Mouse (Mus musculus): ENCODE measurements at regions not wholly inside any gene's neighbourhood (a gene's known extent, or its start where the extent isn't known, plus 50 kb on each side); places are given as distances from the start of the nearest gene placed in this dataset.
A peak's percentile ranks its signal among the peaks of the same experiment; 100 is the strongest.

DNA sequence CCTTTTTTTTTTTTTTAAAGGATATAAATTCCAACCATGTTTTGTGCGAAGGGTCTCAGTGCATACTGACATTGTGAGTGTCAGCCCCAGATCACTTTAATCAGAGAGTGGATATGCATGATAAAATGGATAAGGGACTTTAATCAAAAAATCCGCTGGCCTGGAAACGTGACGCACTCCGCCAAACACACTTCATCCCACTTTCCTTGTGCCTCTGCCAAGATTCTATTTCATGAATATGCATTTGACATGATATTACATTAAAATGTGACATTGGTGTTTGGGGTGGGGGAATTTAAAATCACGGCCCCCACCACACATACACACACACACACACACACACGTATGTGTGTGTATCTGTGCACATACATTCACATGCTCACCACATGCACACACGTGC, 193.5 kb downstream of the Vrk1 start:
- WGBS: 84% methylated on average over 8 of the region's 8 CpGs
- no peaks in the 10 kb centered on the region for H3K36me3 ChIP-seq (replicated peaks)
- 0 out of 2 replicates have a peak, but pooled peaks cover 5% of the 10 kb centered on the region for H3K4me1 ChIP-seq
- H3K9me3 ChIP-seq: no peaks in the 10 kb centered on the region
- H3K27me3 ChIP-seq: no peaks in the 10 kb centered on the region
- no peak overlapping the region for H3K4me3 ChIP-seq (replicated peaks)
- H3K27ac ChIP-seq: no peak overlapping the region
- H3K9ac ChIP-seq: no peak overlapping the region
- no peak overlapping the region for H3K4me2 ChIP-seq
- no peak for ATAC-seq (ENCODE audit: low FRiP score)

DNA sequence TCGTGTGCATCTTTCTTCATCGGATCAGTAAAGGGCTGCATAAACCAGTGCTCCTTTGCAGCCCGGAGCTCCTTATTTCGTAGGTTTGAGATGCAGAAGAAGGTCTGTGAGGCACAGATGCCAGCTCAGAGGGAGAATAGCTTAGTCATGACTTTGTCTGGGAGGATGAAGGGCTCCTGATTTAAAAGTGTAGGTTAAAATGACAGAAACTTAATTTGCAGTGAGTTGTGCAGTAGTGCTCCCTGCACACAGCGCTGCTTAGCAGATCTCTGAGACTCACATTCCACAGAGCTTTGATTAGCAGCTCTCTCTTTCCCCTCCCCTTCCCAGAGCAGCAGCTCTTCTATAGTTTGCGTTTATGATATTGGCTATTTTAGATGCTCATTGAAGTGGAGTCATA, 200.9 kb downstream of the Vrk1 start:
- H3K9ac ChIP-seq: no peak overlapping the region
- H3K4me1 ChIP-seq: no peaks in the 10 kb centered on the region
- no peak overlapping the region for H3K27ac ChIP-seq
- H3K9me3 ChIP-seq: no peaks in the 10 kb centered on the region
- H3K4me2 ChIP-seq: no peak overlapping the region
- no peak for ATAC-seq (ENCODE audit: low FRiP score)
- WGBS: 88% methylated on average over 6 of the region's 6 CpGs
- H3K27me3 ChIP-seq: no peaks in the 10 kb centered on the region
- no peaks in the 10 kb centered on the region for H3K36me3 ChIP-seq (replicated peaks)
- no peak overlapping the region for H3K4me3 ChIP-seq (replicated peaks)

DNA sequence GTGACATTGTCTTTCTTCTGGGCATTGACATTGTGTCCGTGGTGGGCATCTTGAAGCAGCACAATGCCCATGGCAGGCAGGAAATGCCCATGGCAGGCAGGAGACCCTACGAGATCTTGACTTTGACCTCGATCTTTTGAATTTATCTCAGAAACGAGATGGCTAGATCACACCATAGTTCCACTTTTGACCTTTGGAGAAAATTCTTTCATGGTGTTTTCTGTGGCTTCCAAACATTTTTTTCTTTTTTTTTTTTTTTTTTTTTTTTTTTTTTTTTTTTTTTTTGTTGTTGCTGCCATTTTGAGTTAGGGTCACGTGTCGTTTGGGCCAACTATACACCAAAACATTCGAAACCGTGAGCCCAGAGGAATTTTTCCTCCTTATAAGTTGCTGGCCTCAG, 201.5 kb downstream of the Vrk1 start:
- 89% methylated on average over 8 of the region's 8 CpGs for WGBS
- H3K27me3 ChIP-seq: no peaks in the 10 kb centered on the region

DNA sequence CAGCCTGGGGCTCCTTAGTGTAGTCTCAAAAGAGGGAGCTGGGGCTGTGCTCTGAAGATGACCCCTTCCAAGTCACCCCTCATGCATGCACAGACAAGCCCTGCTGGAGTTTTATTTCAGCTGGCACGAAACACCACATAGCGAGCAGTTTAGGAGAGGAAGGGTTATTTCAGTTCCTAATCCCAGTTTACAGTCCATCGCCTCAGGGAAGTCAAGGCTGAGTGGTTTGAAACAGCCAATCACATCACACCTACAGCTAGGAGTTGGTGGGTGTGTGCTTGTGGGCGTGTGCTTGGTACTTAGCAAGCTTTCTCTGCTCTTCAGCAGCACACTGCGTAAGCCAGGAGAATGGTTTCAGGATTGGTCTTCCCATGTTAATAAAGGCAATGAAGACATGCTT, 202.4 kb downstream of the Vrk1 start:
- Histone ChIP-seq H3K4me2 (no peak overlapping the region), H3K4me1 (no peaks in the 10 kb centered on the region), H3K27ac (no peak overlapping the region), H3K36me3 (replicated peaks) (no peaks in the 10 kb centered on the region), H3K9me3 (no peaks in the 10 kb centered on the region), H3K27me3 (no peaks in the 10 kb centered on the region), H3K4me3 (replicated peaks) (no peak overlapping the region), H3K9ac (no peak overlapping the region)
- WGBS: 86% methylated on average over 5 of the region's 5 CpGs
- ATAC-seq (ENCODE audit: low FRiP score): no peak

More for the DNA sequence above, 201.5 kb downstream of the Vrk1 start:
- no peak for ATAC-seq (ENCODE audit: low FRiP score)
- no peaks in the 10 kb centered on the region for H3K9me3 ChIP-seq
- H3K9ac ChIP-seq: no peak overlapping the region
- H3K4me3 ChIP-seq (replicated peaks): no peak overlapping the region
- no peaks in the 10 kb centered on the region for H3K4me1 ChIP-seq
- no peak overlapping the region for H3K27ac ChIP-seq
- H3K4me2 ChIP-seq: no peak overlapping the region
- H3K36me3 ChIP-seq (replicated peaks): no peaks in the 10 kb centered on the region

DNA sequence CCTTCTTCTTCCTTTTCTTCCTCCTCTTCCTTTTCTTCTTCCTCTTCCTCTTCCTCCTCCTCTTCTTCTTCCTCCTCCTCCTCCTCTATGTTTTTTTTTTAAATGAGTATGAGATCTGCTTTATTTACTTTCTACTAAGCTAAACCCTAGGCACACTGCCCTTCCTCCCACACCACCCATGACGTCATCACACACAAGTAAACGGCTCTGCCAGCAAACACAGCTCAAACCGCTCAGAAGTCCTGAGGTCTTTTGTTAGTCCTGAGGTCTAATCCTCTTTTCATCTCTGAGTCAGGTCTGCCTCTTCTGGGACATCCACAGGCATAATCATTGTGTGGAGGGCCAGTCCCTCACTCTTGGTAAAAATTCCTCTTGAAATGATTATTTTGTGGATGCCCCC, 210.0 kb downstream of the Vrk1 start:
- H3K9ac ChIP-seq: no peak overlapping the region
- WGBS: 15% methylated on average over 3 of the region's 3 CpGs
- H3K4me2 ChIP-seq: no peak overlapping the region
- H3K9me3 ChIP-seq: no peaks in the 10 kb centered on the region
- H3K27me3 ChIP-seq: peaks cover 16% of the 10 kb centered on the region
- peaks cover 16% of the 10 kb centered on the region for H3K4me1 ChIP-seq
- H3K36me3 ChIP-seq (replicated peaks): no peaks in the 10 kb centered on the region
- no peak overlapping the region for H3K27ac ChIP-seq
- ATAC-seq (ENCODE audit: low FRiP score): no peak
- no peak overlapping the region for H3K4me3 ChIP-seq (replicated peaks)

DNA sequence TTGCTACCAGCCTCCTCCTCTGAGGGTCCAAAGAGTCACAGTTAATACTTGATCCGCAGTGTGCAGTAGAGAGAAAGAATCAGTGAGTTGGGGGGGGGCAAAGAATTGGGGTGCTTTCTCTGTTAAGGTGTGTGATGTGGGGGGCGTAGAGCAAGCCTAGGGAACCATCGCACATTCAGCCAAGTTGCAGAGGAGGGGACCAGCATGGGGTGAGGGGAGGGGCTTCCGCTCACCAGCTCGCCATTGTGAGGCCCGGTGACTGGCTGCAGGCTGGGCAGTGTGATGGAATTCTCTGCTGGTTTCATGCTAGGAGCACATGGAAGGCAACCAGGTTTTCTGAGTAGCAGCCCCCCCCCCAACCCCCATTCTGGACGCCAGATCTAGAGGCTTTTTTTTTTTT, 216.2 kb downstream of the Vrk1 start:
- H3K4me1 ChIP-seq: peaks cover 35% of the 10 kb centered on the region
- H3K27ac ChIP-seq: no peak overlapping the region
- H3K36me3 ChIP-seq (replicated peaks): no peaks in the 10 kb centered on the region
- no peak overlapping the region for H3K9ac ChIP-seq
- peaks cover 27% of the 10 kb centered on the region for H3K27me3 ChIP-seq
- peak; percentile 66; the same call in 1 of the 2 replicates for ATAC-seq (ENCODE audit: low FRiP score)
- no peak overlapping the region for H3K4me3 ChIP-seq (replicated peaks)
- peak overlapping the region; percentile 4; the same call in 1 of the 2 replicates for H3K4me2 ChIP-seq
- 17% methylated on average over 7 of the region's 7 CpGs for WGBS
- H3K9me3 ChIP-seq: no peaks in the 10 kb centered on the region

DNA sequence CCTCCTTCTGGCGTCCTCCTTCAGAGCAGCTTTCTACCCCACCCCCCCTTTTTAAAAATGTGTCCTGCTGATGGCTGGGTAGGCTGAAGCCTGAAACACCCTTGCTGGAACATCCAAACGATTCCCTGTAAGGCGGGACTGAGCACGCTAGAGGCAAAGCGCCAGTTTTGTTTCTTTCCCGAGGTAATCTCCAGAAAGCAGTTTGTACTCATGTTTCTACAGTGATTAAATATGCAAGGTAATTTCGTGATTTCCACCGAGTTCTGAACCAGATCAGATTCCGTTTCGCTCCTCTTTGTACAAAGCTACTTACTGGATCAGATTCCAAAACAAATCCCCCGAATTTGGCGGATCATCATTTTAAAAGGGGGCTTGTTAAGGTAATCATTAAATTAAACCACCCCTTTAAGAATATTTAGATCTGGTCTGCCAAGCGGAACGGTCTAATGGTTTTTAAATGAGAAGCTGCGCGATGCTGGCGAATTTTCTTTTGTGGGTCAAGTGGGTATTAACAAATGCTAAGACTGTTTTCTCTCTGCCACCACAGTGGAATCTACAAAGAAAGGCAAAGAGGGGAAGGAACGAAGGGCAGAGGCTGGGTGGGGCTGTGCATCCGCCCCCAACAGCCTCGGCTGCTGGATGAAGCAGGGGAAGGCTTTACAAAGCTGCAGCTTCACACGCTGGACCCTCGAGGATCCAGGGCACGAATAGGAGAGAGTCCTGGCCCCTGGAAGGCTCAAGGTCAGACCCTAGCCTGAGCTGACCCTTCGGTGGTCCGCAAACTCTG, 216.9 kb downstream of the Vrk1 start:
- peak overlapping the region; percentile 47 for H3K4me2 ChIP-seq

DNA sequence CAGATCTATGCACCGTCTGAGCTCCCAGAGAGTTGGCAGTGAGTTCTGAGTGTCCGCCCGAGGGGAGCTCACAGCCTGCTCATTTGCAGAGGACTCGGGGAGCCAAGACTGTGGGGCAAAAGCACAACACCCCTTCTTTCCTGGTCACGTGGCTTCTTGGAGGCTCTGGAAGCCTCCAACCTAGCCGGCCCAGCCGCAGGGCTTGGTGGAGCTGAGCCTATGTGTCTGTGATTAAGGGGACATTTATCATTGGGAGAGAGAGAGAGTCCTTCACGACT, 217.5 kb downstream of the Vrk1 start:
- 24% methylated on average over 8 of the region's 8 CpGs for WGBS
- ATAC-seq (ENCODE audit: low FRiP score): peak; percentile 30; the same call in 1 of the 2 replicates

More for the DNA sequence above, 216.9 kb downstream of the Vrk1 start:
- ATAC-seq (ENCODE audit: low FRiP score): peak; percentile 33; the same call in 1 of the 2 replicates
- Histone ChIP-seq H3K27ac (peak overlapping the region; percentile 31; the same call in 1 of the 2 replicates), H3K9ac (peak overlapping the region; percentile 40), H3K4me1 (peaks cover 35% of the 10 kb centered on the region), H3K9me3 (no peaks in the 10 kb centered on the region), H3K4me3 (replicated peaks) (no peak overlapping the region; the same call in 1 of the 2 replicates), H3K27me3 (peaks cover 28% of the 10 kb centered on the region), H3K36me3 (replicated peaks) (no peaks in the 10 kb centered on the region)
- whole genome bisulfite sequencing: 6% methylated on average over 25 of the region's 25 CpGs

DNA sequence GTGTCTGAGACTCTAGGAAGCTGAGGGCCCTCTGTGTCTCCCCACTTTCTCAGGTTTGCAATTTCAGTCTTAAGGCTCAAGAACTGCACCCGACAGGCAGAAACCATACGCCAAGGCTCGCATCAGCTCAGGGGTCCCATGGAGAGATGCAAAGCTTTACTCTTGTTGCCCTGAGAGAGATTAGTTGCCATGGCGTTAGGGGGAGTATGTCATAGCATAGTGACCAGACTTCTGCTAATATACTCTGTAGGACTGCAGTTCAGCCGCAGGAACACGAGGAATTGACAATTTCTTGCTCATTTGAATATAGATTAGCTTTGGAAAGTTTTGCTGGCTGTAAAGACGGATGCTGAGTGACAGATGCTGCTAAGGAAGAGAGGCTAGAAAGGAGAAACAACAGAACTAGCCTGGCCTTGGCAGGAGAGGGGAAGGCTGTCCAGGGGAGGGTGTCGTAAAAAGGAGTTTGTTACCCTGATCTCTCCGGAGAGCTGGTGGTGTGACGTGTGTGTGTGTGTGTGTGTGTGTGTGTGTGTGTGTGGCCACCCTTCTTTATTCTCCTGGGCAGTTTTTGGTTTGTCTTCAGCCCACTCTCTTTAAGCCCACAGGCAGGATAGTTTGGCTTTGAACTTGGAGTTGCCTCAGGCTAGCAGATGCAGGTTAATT, 235.3 kb downstream of the Vrk1 start:
- Histone ChIP-seq H3K36me3 (replicated peaks) (no peaks in the 10 kb centered on the region), H3K9ac (no peak overlapping the region), H3K4me3 (replicated peaks) (no peak overlapping the region), H3K4me2 (no peak overlapping the region), H3K27me3 (0 out of 2 replicates have a peak, but pooled peaks cover 3% of the 10 kb centered on the region), H3K4me1 (peaks cover 30% of the 10 kb centered on the region), H3K9me3 (no peaks in the 10 kb centered on the region), H3K27ac (no peak overlapping the region)
- WGBS: 28% methylated on average over 10 of the region's 10 CpGs
- ATAC-seq (ENCODE audit: low FRiP score): no peak; the same call in 1 of the 2 replicates

More for the DNA sequence above, 217.5 kb downstream of the Vrk1 start:
- Histone ChIP-seq H3K27ac (0 out of 2 replicates have a peak overlapping the region, but pooled peaks have one; percentile 31), H3K9me3 (no peaks in the 10 kb centered on the region), H3K4me3 (replicated peaks) (no peak overlapping the region; the same call in 1 of the 2 replicates), H3K4me2 (peak overlapping the region; percentile 47), H3K27me3 (peaks cover 29% of the 10 kb centered on the region), H3K4me1 (peaks cover 35% of the 10 kb centered on the region), H3K36me3 (replicated peaks) (no peaks in the 10 kb centered on the region), H3K9ac (peak overlapping the region; percentile 40)

DNA sequence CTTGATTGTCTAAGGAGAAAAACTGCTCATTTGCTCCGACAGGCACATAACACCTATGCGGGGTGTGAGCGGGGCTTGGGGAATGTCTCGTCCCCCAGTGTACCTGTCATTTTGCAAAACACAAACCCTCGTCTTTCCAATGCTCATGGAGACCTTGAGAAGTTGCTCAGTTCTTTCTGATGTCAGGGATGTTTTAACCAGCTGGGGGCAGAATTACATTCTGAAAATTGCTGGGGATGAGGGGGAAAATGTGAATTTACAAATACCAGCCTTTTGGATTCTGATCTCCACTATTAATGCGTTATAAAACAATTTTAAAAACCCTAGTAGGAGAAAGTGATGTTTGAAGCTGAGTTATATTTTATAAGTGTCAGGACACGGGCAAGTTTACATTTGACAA, 263.6 kb downstream of the Vrk1 start:
- ATAC-seq (ENCODE audit: low FRiP score): no peak
- Histone ChIP-seq H3K27me3 (no peaks in the 10 kb centered on the region), H3K4me3 (replicated peaks) (no peak overlapping the region), H3K4me1 (no peaks in the 10 kb centered on the region; the same call in 1 of the 2 replicates), H3K36me3 (replicated peaks) (no peaks in the 10 kb centered on the region), H3K9me3 (no peaks in the 10 kb centered on the region), H3K27ac (no peak overlapping the region), H3K9ac (no peak overlapping the region), H3K4me2 (no peak overlapping the region)
- 71% methylated on average over 7 of the region's 7 CpGs for WGBS

DNA sequence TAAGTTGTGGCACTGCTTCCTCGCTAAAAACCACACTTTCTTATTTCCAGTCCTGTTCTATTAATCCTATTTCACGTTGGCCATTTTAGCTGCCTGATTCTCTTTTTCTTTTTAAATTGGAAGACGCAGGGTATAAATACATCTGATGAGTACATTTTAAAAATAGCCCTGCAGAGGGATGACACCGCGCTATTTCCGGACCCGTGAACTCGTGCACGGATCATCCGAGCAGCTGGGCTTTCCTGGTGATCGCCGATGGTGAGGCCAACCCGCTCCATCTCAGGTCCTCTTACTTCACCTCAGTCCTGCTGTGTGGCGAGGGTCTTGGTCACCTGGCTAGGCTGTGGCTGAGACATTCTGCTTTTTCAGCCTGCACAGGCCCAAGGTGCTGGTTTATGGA, 267.9 kb downstream of the Vrk1 start:
- Histone ChIP-seq H3K9me3 (no peaks in the 10 kb centered on the region), H3K4me3 (replicated peaks) (no peak overlapping the region), H3K27ac (no peak overlapping the region), H3K36me3 (replicated peaks) (no peaks in the 10 kb centered on the region), H3K9ac (no peak overlapping the region), H3K4me1 (no peaks in the 10 kb centered on the region; the same call in 1 of the 2 replicates), H3K27me3 (no peaks in the 10 kb centered on the region), H3K4me2 (no peak overlapping the region)
- no peak for ATAC-seq (ENCODE audit: low FRiP score)
- WGBS: 92% methylated on average over 14 of the region's 14 CpGs

DNA sequence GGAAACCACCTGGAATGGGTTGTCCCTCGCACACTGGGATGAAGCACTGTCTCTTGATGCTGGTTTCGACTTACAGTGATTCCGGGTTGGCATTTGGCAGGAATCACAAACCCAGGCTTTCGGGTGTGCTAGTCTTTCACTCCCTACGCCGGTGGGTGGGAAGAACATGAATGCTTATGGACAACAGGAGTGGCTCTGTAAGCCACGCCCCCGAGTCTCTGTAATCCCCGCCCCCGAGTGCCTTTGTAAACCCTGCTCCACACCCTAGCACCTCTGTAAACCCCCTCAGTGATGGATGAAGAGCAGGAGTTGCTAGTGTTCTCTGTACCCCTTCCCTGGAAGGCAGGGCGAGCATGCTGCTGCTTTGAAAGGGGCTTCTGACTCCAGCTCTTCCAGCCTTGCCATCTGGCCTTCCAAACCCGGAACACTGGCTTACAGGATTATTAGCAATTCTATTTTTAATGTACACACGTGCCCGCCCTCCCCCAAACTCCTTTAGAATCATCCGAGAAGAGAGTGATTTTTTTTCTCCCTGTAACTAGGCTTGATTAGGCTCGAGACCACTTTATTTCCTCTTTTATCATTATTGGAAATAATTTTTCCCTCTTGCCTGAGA, 272.6 kb downstream of the Vrk1 start:
- no peak for ATAC-seq (ENCODE audit: low FRiP score)
- no peak overlapping the region for H3K4me2 ChIP-seq
- no peaks in the 10 kb centered on the region for H3K27me3 ChIP-seq
- 71% methylated on average over 16 of the region's 16 CpGs for WGBS
- no peak overlapping the region for H3K9ac ChIP-seq
- no peaks in the 10 kb centered on the region for H3K9me3 ChIP-seq
- H3K36me3 ChIP-seq (replicated peaks): no peaks in the 10 kb centered on the region
- H3K4me3 ChIP-seq (replicated peaks): no peak overlapping the region
- H3K27ac ChIP-seq: no peak overlapping the region
- H3K4me1 ChIP-seq: no peaks in the 10 kb centered on the region

All from forebrain, embryonic 12.5 days (tissue).